Mouse (Mus musculus): ENCODE results near the gene Srrm4. TPM values are rescaled to one million over a fixed set of nuclear protein-coding genes. Genes with fewer than 3 reads are reported as not detected.

Srrm4 gene
- polyA plus RNA-seq, 1 experiment from 2014 or later, result 20.8 TPM

Other genes with a start within 250 kb of the Srrm4 start
- 3.4 and 5.1 TPM in 2 replicates for gene Hspb8, start 169.0 kb downstream of the Srrm4 start, polyA plus RNA-seq (2014; fragmentation: Nextera tagmentation; extraction: Ambion mirVana)

All from neural tube, embryonic 14.5 days (tissue).